Mouse (Mus musculus): ENCODE data around the gene Mpped2. TPM values are rescaled to one million over a fixed set of nuclear protein-coding genes. Genes with fewer than 3 reads are reported as not detected.

The Mpped2 gene
- polyA plus RNA-seq, 1 experiment, result not detected

GRCm38 (mm10) chr2:106719434-106719833, 26.4 kb downstream of the Mpped2 start:
- Histone ChIP-seq H3K27me3 (ENCODE audit: control insufficient read depth, insufficient read depth, insufficient read length) (no peaks in the 10 kb centered on the region), H3K4me3 (no peak overlapping the region), H3K4me2 (ENCODE audit: low read depth) (no peak overlapping the region), H3K36me3 (ENCODE audit: control insufficient read depth, insufficient read depth) (no peaks in the 10 kb centered on the region), H3ac (ENCODE audit: control insufficient read depth, insufficient read length) (no peak overlapping the region), H3K79me2 (ENCODE audit: control insufficient read depth, insufficient read depth) (no peaks in the 10 kb centered on the region)
- TF ChIP-seq POLR2A (IDR thresholded peaks at IDR 0.05; ENCODE audit: insufficient read length, low read depth), result no peak
- TF ChIP-seq E2F4 (IDR thresholded peaks at IDR 0.05; ENCODE audit: insufficient read depth), result no peak

- Histone ChIP-seq H3K79me2 (ENCODE audit: control insufficient read depth, insufficient read depth) (no peaks in the 10 kb centered on the region), H3K36me3 (ENCODE audit: control insufficient read depth, insufficient read depth) (no peaks in the 10 kb centered on the region), H3K4me3 (no peak overlapping the region), H3K27me3 (ENCODE audit: control insufficient read depth, insufficient read depth, insufficient read length) (no peaks in the 10 kb centered on the region), H3ac (ENCODE audit: control insufficient read depth, insufficient read length) (no peak overlapping the region), H3K4me2 (ENCODE audit: low read depth) (no peak overlapping the region)
- TF ChIP-seq POLR2AphosphoS2 (IDR thresholded peaks at IDR 0.05; ENCODE audit: insufficient read length, low read depth), result no peak
Observed at GRCm38 (mm10) chr2:106720644-106721043, 27.6 kb downstream of the Mpped2 start.

DNA sequence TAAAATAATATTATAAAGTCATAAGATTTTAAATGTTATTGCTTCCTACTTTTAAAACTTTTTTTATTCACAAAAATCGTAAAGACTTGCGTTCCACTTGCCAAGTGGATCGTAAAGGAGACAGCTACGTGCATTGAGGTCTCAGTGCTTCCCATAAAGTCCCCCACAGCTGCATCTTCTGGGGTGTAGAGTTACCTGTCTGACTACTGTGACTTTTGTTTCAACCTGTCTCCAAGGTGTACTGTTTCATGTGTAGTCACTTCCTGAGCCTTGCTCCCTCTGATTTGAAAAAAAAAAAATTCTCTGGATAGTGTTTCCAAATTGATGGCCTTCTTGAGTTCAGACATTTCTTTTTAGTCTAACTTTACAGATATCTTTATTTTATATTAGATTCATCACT, 29.0 kb downstream of the Mpped2 start:
- no peaks in the 10 kb centered on the region for H3K27me3 ChIP-seq (ENCODE audit: control insufficient read depth, insufficient read depth, insufficient read length)
- no peak overlapping the region for H3K4me3 ChIP-seq
- H3K79me2 ChIP-seq (ENCODE audit: control insufficient read depth, insufficient read depth), result no peaks in the 10 kb centered on the region
- H3K4me2 ChIP-seq (ENCODE audit: low read depth), result no peak overlapping the region
- TF ChIP-seq SRF (IDR thresholded peaks at IDR 0.05; ENCODE audit: control insufficient read depth, insufficient read length, low read depth) (no peak), USF1 (IDR thresholded peaks at IDR 0.05; ENCODE audit: low read depth) (no peak), POLR2A (IDR thresholded peaks at IDR 0.05; ENCODE audit: insufficient read length, low read depth) (no peak), POLR2AphosphoS2 (IDR thresholded peaks at IDR 0.05; ENCODE audit: insufficient read length, low read depth) (no peak), MYOD1 (IDR thresholded peaks at IDR 0.05; ENCODE audit: control insufficient read depth in 1 of 3, insufficient read length in 2 of 3, low read depth in 2 of 3) (no peak), MAX (IDR thresholded peaks at IDR 0.05; ENCODE audit: low read depth) (no peak), REST (IDR thresholded peaks at IDR 0.05; ENCODE audit: insufficient read depth, insufficient read length) (no peak), E2F4 (IDR thresholded peaks at IDR 0.05; ENCODE audit: insufficient read depth) (no peak)
- no peak overlapping the region for H3ac ChIP-seq (ENCODE audit: control insufficient read depth, insufficient read length)
- H3K36me3 ChIP-seq (ENCODE audit: control insufficient read depth, insufficient read depth), result no peaks in the 10 kb centered on the region

DNA sequence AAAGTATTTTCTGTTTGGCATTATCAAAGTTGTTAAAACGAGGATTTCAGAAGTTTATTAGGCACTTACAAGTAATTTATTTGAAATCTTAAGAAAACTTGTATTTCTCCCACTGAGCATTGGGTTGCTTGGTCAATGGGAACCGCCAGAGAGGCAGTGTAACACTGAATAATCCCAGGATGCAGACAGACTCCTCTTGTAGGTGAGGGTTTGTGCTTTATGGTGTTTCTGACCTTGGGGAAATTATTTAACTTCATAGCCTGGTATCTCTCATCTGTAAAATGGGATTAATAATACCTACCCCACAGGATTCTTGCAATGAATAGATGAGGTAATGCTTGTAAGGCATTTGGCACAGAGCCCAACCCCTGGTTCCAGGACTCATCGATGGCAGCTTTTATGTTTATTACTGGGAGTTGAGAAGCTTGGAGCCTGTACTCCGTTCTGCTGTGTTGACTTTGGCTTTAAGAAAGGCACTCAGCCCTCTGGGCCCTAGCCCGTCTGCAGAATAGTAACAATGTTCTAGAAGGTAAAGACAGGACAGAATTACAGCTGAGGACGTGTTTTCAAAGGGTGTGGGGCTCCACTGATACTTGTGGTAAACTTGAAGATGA, 37.0 kb downstream of the Mpped2 start:
- Histone ChIP-seq H3K79me2 (ENCODE audit: control insufficient read depth, insufficient read depth) (no peaks in the 10 kb centered on the region), H3K36me3 (ENCODE audit: control insufficient read depth, insufficient read depth) (no peaks in the 10 kb centered on the region), H3ac (ENCODE audit: control insufficient read depth, insufficient read length) (no peak overlapping the region), H3K4me2 (ENCODE audit: low read depth) (no peak overlapping the region), H3K4me3 (no peak overlapping the region), H3K27me3 (ENCODE audit: control insufficient read depth, insufficient read depth, insufficient read length) (no peaks in the 10 kb centered on the region)
- no peak for TF ChIP-seq USF1 (IDR thresholded peaks at IDR 0.05; ENCODE audit: low read depth)
- TF ChIP-seq POLR2A (IDR thresholded peaks at IDR 0.05; ENCODE audit: insufficient read length, low read depth), result no peak
- TF ChIP-seq CEBPB (IDR thresholded peaks at IDR 0.05; ENCODE audit: insufficient read depth, poor library complexity, severe bottlenecking), result no peak

DNA sequence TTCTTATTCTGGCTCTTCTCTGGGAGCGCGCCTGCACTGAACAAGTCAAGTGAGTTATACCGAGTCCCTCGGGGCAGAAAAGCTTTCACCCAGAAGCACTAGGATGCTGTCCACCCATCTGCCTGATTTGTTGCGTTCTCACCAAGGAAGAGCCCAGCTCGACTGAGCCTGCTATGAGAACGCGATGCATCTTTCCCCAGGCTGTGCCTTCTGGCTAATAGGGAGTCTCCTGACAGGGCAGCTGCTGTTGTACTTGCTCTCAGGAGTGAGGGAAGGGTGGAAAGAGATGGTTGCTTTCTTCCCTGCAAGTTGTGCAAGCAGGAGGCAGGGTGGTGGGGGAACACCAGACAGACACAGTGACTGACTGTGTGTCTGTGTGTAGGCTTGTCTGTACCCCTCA, 37.5 kb downstream of the Mpped2 start:
- no peak overlapping the region for H3K4me2 ChIP-seq (ENCODE audit: low read depth)
- no peak overlapping the region for H3K4me3 ChIP-seq
- no peaks in the 10 kb centered on the region for H3K27me3 ChIP-seq (ENCODE audit: control insufficient read depth, insufficient read depth, insufficient read length)

DNA sequence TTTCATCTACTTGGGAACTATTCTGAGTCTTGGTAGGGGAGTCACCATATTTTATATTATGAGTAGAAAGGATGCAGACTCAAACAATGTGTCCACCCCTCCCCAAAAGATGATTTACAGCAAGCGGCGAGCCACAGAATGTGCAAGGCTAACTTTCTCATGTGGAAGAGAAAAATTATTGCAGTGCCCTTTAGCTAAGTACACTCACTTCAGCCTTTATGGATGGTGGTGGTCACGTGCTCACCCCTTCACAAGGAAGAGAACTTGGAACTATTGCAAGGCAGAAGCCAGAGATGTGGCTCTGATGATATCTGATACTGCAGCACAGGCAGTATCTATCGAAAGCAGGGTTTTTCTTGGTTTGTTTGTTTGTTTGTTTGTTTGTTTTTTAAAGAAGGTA, 38.4 kb downstream of the Mpped2 start:
- Histone ChIP-seq H3K4me2 (ENCODE audit: low read depth) (no peak overlapping the region), H3K36me3 (ENCODE audit: control insufficient read depth, insufficient read depth) (no peaks in the 10 kb centered on the region), H3K4me3 (no peak overlapping the region), H3K27me3 (ENCODE audit: control insufficient read depth, insufficient read depth, insufficient read length) (no peaks in the 10 kb centered on the region), H3ac (ENCODE audit: control insufficient read depth, insufficient read length) (no peak overlapping the region), H3K79me2 (ENCODE audit: control insufficient read depth, insufficient read depth) (no peaks in the 10 kb centered on the region)
- TF ChIP-seq E2F4 (IDR thresholded peaks at IDR 0.05; ENCODE audit: insufficient read depth) (no peak), REST (IDR thresholded peaks at IDR 0.05; ENCODE audit: insufficient read depth, insufficient read length) (no peak), POLR2AphosphoS2 (IDR thresholded peaks at IDR 0.05; ENCODE audit: insufficient read length, low read depth) (no peak), SRF (IDR thresholded peaks at IDR 0.05; ENCODE audit: control insufficient read depth, insufficient read length, low read depth) (no peak), MYOG (IDR thresholded peaks at IDR 0.05; ENCODE audit: control insufficient read depth in 1 of 3, insufficient read depth in 1 of 3, insufficient read length in 2 of 3, low read depth in 2 of 3) (no peak), TCF3 (IDR thresholded peaks at IDR 0.05; ENCODE audit: insufficient read length, low read depth) (no peak), MYOD1 (IDR thresholded peaks at IDR 0.05; ENCODE audit: control insufficient read depth in 1 of 3, insufficient read length in 2 of 3, low read depth in 2 of 3) (no peak), USF1 (IDR thresholded peaks at IDR 0.05; ENCODE audit: low read depth) (no peak), MAX (IDR thresholded peaks at IDR 0.05; ENCODE audit: low read depth) (no peak)

More for the DNA sequence above, 37.5 kb downstream of the Mpped2 start:
- Histone ChIP-seq H3K36me3 (ENCODE audit: control insufficient read depth, insufficient read depth) (no peaks in the 10 kb centered on the region), H3K79me2 (ENCODE audit: control insufficient read depth, insufficient read depth) (no peaks in the 10 kb centered on the region), H3ac (ENCODE audit: control insufficient read depth, insufficient read length) (no peak overlapping the region)
- TF ChIP-seq TCF12 (IDR thresholded peaks at IDR 0.05; ENCODE audit: insufficient read depth, poor library complexity, severe bottlenecking) (no peak), MAX (IDR thresholded peaks at IDR 0.05; ENCODE audit: low read depth) (no peak), E2F4 (IDR thresholded peaks at IDR 0.05; ENCODE audit: insufficient read depth) (no peak), POLR2AphosphoS2 (IDR thresholded peaks at IDR 0.05; ENCODE audit: insufficient read length, low read depth) (no peak), TCF3 (IDR thresholded peaks at IDR 0.05; ENCODE audit: insufficient read length, low read depth) (no peak), CEBPB (IDR thresholded peaks at IDR 0.05; ENCODE audit: insufficient read depth, poor library complexity, severe bottlenecking) (no peak), USF1 (IDR thresholded peaks at IDR 0.05; ENCODE audit: low read depth) (no peak), REST (IDR thresholded peaks at IDR 0.05; ENCODE audit: insufficient read depth, insufficient read length) (no peak), MYOG (IDR thresholded peaks at IDR 0.05; ENCODE audit: control insufficient read depth in 1 of 3, insufficient read depth in 1 of 3, insufficient read length in 2 of 3, low read depth in 2 of 3) (no peak), SRF (IDR thresholded peaks at IDR 0.05; ENCODE audit: control insufficient read depth, insufficient read length, low read depth) (no peak), MYOD1 (IDR thresholded peaks at IDR 0.05; ENCODE audit: control insufficient read depth in 1 of 3, insufficient read length in 2 of 3, low read depth in 2 of 3) (no peak), POLR2A (IDR thresholded peaks at IDR 0.05; ENCODE audit: insufficient read length, low read depth) (no peak)

All from myocyte (in vitro differentiated cells).